Comparison of ENCODE assay signal across 25 mouse cellular contexts in genomic region chr13:114094151-114094875, GRCm38 (mm10).
DNase-seq lines count a peak whose midpoint lies in the region; ATAC-seq and TF ChIP-seq lines count a peak whose summit lies in the region.
"Had no signal": no experiment of that assay in that cellular context is flagged by ENCODE, and none has a peak within 500 bp of the region (broad histone marks: within the 10 kb centered on the region; RNA-seq: fewer than 3 reads in every experiment).

No protein-coding gene starts in this region.

- no peak overlapping the region for H3K4me3 ChIP-seq in embryonic fibroblast, embryonic 13.5 days (ENCODE audit: insufficient read depth, low read length)
- H3K4me3 ChIP-seq: forebrain, embryonic 12.5 days; hindbrain, embryonic 12.5 days; layer of hippocampus, adult 2 months; limb, embryonic 12.5 days; liver, embryonic 12.5 days; lung, embryonic 15.5 days; megakaryocyte, embryonic 14.5 days; neural tube, embryonic 12.5 days had no signal

- TF ChIP-seq POLR2A in embryonic fibroblast, embryonic 13.5 days (IDR thresholded peaks at IDR 0.05; ENCODE audit: low read depth, low read length), result no peak

- ATAC-seq in frontal cortex, adult (ENCODE audit: low TSS enrichment), result peak; percentile 55
- ATAC-seq: intestine, postnatal 0 days; liver, embryonic 12.5 days had no signal

- peaks cover 10% of the 10 kb centered on the region; the same call in 1 of the 2 replicates for H3K4me1 ChIP-seq in embryonic fibroblast, embryonic 13.5 days (ENCODE audit: control insufficient read depth, insufficient read depth, low read length)
- H3K4me1 ChIP-seq: forebrain, embryonic 12.5 days; hindbrain, embryonic 12.5 days; liver, embryonic 12.5 days; lung, embryonic 15.5 days; megakaryocyte, embryonic 14.5 days; neural tube, embryonic 12.5 days had no signal

- DNase-seq in frontal cortex, postnatal 25 days (ENCODE audit: low spot score in 2 of 2), result no peak
- DNase-seq in heart, adult 8-10 months (ENCODE audit: low spot score), result peak; percentile 66
- DNase-seq in heart, postnatal 14 days, result no peak
- DNase-seq in lung, postnatal 36 days, result peak; percentile 39
- no peak for DNase-seq in lung, postnatal 14 days
- DNase-seq in right cerebral cortex, postnatal 4 days, result no peak
- DNase-seq: adrenal gland, postnatal 14 days; cerebellum, adult 8-10 months; cerebellum, postnatal 36 days; kidney, postnatal 25 days; midbrain, embryonic 14.5 days; retina, postnatal 1 day; right cerebral cortex, postnatal 25 days; thymus, postnatal 14 days had no signal

- intact Hi-C loops in heart, postnatal 14 days (cut with DNase I), result no loop called here

- no peak for TF ChIP-seq CTCF in embryonic fibroblast, embryonic 13.5 days (IDR thresholded peaks at IDR 0.05; ENCODE audit: borderline replicate concordance, insufficient read depth, low read length)

- H3K27ac ChIP-seq in embryonic fibroblast, embryonic 13.5 days (ENCODE audit: insufficient read depth, low read length), result peak overlapping the region; percentile 41; the same call in 1 of the 2 replicates
- H3K27ac ChIP-seq: forebrain, embryonic 12.5 days; hindbrain, embryonic 12.5 days; layer of hippocampus, adult 2 months; limb, embryonic 12.5 days; liver, embryonic 12.5 days; lung, embryonic 15.5 days; neural tube, embryonic 12.5 days had no signal

Comparison
In these comparisons a context has a peak if more than half of its experiments do, and no peak if none do; other contexts are left out.
1. DNase-seq: peak in heart, adult 8-10 months (single experiment) and lung, postnatal 36 days (single experiment); none in frontal cortex, postnatal 25 days (0 of 2), heart, postnatal 14 days (0 of 2), lung, postnatal 14 days (single experiment) and right cerebral cortex, postnatal 4 days (single experiment).